Mouse (Mus musculus): Measurements from ENCODE around the gene Dst. TPM values are rescaled to one million over a fixed set of nuclear protein-coding genes. Genes with fewer than 3 reads are reported as not detected.

Gene Dst
- total and polyA plus RNA-seq, 3 experiments = 0.08 to 0.60 TPM; not detected in 1

DNA sequence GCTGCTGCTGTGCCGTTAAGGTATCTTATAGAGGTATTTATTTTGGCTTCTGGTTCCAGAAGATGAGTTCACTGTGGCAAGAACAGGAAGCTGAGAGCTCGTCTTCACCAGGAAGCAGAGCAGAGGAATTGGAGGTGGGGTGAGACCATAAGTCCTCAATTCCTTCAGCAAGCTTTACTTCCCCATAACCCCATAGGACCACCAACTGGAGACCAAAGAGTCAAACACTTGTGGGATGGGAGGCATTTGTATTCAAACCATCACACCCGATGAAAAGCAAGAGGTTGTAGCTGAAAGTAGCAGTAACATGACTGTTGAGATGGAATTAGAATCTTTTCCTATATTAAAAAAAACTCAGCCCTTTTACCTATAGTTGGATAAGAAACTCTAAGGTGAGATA, 132.0 kb downstream of the Dst start:
- Histone ChIP-seq H3K27ac (ENCODE audit: control insufficient read depth, low read depth, low read length) (no peak overlapping the region), H3K9ac (ENCODE audit: control insufficient read depth, low read depth, low read length, poor library complexity, severe bottlenecking) (no peak overlapping the region), H3K36me3 (ENCODE audit: control insufficient read depth in 1 of 2, insufficient read depth in 2 of 2, low read length in 2 of 2) (no peaks in the 10 kb centered on the region), H3K4me1 (ENCODE audit: control insufficient read depth in 1 of 2, insufficient read depth in 2 of 2, low read length in 2 of 2) (no peaks in the 10 kb centered on the region), H3K27me3 (ENCODE audit: control insufficient read depth in 1 of 2, insufficient read depth in 2 of 2, low read length in 2 of 2) (no peaks in the 10 kb centered on the region), H3K79me2 (ENCODE audit: control insufficient read depth, insufficient read depth, low read length, poor library complexity) (no peaks in the 10 kb centered on the region), H3K9me3 (replicated peaks; ENCODE audit: insufficient read depth, low read length) (no peaks in the 10 kb centered on the region), H3K4me3 (ENCODE audit: control insufficient read depth in 1 of 2, insufficient read depth in 1 of 2, low read depth in 2 of 2, low read length in 2 of 2) (no peak overlapping the region)
- DNase-seq (ENCODE audit: low read depth, low spot score) = no peak
- TF ChIP-seq ZMIZ1 (IDR thresholded peaks at IDR 0.05; ENCODE audit: low read depth, low read length) = no peak
- no peak for TF ChIP-seq MAX (IDR thresholded peaks at IDR 0.05; ENCODE audit: low read length)
- TF ChIP-seq ETS1 (IDR thresholded peaks at IDR 0.05; ENCODE audit: low read depth, low read length) = no peak
- no peak for TF ChIP-seq ZNF384 (IDR thresholded peaks at IDR 0.05; ENCODE audit: low read depth, low read length)
- no peak for TF ChIP-seq ELF1 (IDR thresholded peaks at IDR 0.05; ENCODE audit: low read depth, low read length)
- TF ChIP-seq BHLHE40 (IDR thresholded peaks at IDR 0.05; ENCODE audit: borderline replicate concordance, low read depth, low read length) = no peak
- no peak for TF ChIP-seq CTCF (IDR thresholded peaks at IDR 0.05 in 2 of 3, conservative IDR thresholded peaks at IDR 0.05 in 1 of 3; ENCODE audit: control insufficient read depth in 1 of 3, insufficient read depth in 1 of 3, low read depth in 2 of 3, low read length in 3 of 3, poor library complexity in 1 of 3, severe bottlenecking in 1 of 3)
- no peak for TF ChIP-seq POLR2A (IDR thresholded peaks at IDR 0.05; ENCODE audit: control insufficient read depth in 1 of 2, insufficient read depth in 1 of 2, low read depth in 1 of 2, low read length in 2 of 2, poor library complexity in 1 of 2)
- TF ChIP-seq CHD1 (IDR thresholded peaks at IDR 0.05; ENCODE audit: low read depth, low read length) = no peak
- no peak for TF ChIP-seq ZC3H11A (IDR thresholded peaks at IDR 0.05; ENCODE audit: low read depth, low read length)
- no peak for TF ChIP-seq MYB (IDR thresholded peaks at IDR 0.05; ENCODE audit: low read depth, low read length)
- TF ChIP-seq EP300 (IDR thresholded peaks at IDR 0.05; ENCODE audit: low read depth in 1 of 2, low read length in 2 of 2) = no peak
- TF ChIP-seq ZKSCAN1 (IDR thresholded peaks at IDR 0.05; ENCODE audit: low read depth, low read length) = no peak

DNA sequence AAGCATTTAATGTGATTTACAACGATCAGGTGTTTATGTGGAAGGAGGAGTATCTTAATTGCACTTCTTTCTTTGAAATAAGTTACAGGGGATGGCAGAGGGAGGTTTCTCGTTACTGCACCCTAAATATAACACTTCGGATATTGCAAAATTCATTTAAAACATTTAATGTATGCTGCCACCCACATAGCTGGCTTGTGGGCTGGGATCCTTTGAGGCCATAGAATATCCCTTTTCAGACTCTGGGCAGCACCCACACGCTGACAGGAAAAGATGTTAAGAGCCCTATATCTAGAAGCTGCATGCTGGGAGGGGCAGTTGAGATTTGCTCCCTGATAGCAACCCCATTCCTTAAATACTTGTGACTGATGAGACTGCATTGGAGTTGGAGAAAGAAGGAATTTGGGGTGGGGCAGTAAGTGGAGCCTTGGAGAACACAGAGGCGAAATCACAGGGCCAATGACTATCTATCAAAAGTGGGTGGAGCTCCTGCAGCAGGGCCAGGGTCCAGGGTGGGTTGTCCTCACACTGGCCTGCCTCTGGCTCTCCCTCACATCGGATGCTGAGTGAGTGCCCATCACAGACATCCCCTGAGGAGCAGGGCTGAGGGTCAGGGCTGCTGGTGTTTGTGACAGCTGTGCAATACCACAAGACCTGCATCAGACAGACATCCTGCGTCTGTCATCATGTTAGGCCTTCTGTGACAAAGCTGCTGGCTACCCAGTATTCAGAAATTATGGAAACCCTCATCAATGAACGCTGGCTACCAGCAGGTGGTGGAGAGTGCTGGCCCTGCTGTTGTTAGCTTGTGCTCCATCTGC, 133.1 kb downstream of the Dst start:
- no peak overlapping the region for H3K9ac ChIP-seq (ENCODE audit: control insufficient read depth, low read depth, low read length, poor library complexity, severe bottlenecking)
- H3K36me3 ChIP-seq (ENCODE audit: control insufficient read depth in 1 of 2, insufficient read depth in 2 of 2, low read length in 2 of 2) = no peaks in the 10 kb centered on the region
- no peak for DNase-seq (ENCODE audit: low read depth, low spot score)
- no peaks in the 10 kb centered on the region for H3K79me2 ChIP-seq (ENCODE audit: control insufficient read depth, insufficient read depth, low read length, poor library complexity)
- no peak overlapping the region for H3K4me3 ChIP-seq (ENCODE audit: control insufficient read depth in 1 of 2, insufficient read depth in 1 of 2, low read depth in 2 of 2, low read length in 2 of 2)
- H3K27ac ChIP-seq (ENCODE audit: control insufficient read depth, low read depth, low read length) = no peak overlapping the region
- no peaks in the 10 kb centered on the region for H3K9me3 ChIP-seq (replicated peaks; ENCODE audit: insufficient read depth, low read length)
- no peaks in the 10 kb centered on the region for H3K27me3 ChIP-seq (ENCODE audit: control insufficient read depth in 1 of 2, insufficient read depth in 2 of 2, low read length in 2 of 2)
- no peak for TF ChIP-seq EP300 (IDR thresholded peaks at IDR 0.05; ENCODE audit: low read depth in 1 of 2, low read length in 2 of 2)
- no peak for TF ChIP-seq ZC3H11A (IDR thresholded peaks at IDR 0.05; ENCODE audit: low read depth, low read length)
- TF ChIP-seq TCF12 (IDR thresholded peaks at IDR 0.05; ENCODE audit: low read depth, low read length) = no peak
- no peaks in the 10 kb centered on the region for H3K4me1 ChIP-seq (ENCODE audit: control insufficient read depth in 1 of 2, insufficient read depth in 2 of 2, low read length in 2 of 2)

Measured in MEL (cell line).